Mouse (Mus musculus) brain, embryonic 14.5 days (tissue): ENCODE measurements at regions not wholly inside any gene's neighbourhood (a gene's known extent, or its start where the extent isn't known, plus 50 kb on each side); places are given as distances from the start of the nearest gene placed in this dataset.

ENCODE experiments used
- CTCF ChIP-seq: fragments of 200-500 bp; IDR thresholded peaks from 2 replicates; pipeline ENCODE4 v1.5.1; 2012; ENCODE audit warnings: inconsistent platforms, mild to moderate bottlenecking, moderate library complexity, borderline replicate concordance; ENCODE audit not compliant: insufficient read depth, insufficient read length; ENCODE audit errors: extremely low read depth
- POLR2A ChIP-seq: fragments of 200-500 bp; IDR thresholded peaks from 2 replicates; pipeline ENCODE4 v1.6.1; 2012; ENCODE audit warnings: mild to moderate bottlenecking, inconsistent platforms, borderline replicate concordance; ENCODE audit not compliant: poor library complexity, insufficient read depth, insufficient read length, severe bottlenecking; ENCODE audit errors: extremely low read depth

DNA sequence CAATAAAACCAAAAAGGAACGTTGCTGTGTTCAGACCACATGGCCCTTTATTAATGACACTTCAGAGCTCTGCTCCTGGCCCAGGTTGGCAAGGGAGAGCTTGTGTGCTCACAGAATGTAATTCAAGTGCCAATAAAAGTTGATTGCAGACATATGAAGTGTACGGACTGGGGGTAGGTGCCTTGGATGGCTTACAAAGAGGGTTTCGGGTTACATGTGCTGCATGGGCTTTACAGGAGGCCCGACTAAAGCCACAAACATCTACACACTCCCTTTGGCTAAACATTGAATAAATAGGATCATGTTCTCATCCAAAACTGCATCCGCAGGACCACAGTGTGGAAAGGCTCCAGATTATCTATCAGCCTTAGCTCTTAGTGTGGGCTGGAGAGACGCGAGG, 666.5 kb downstream of the Vrk1 start:
- TF ChIP-seq CTCF (no peak), POLR2A (no peak)
